Mouse (Mus musculus): ENCODE data around the gene Olfr1123. TPM values are rescaled to one million over a fixed set of nuclear protein-coding genes. Genes with fewer than 3 reads are reported as not detected.
"Not testable (repeated sequence)": the region's sequence is repeated elsewhere in the genome, so short reads cannot be mapped to it uniquely, and the experiment has no call there.

The Olfr1123 gene
- total RNA-seq (2021) (not detected), polyA plus RNA-seq (2012; rRNA removed) (not detected in 2 replicates)
- long read RNA-seq = 0 reads

GRCm38 (mm10) chr2:87416335-87416734 lies at the start of gene Olfr1123:
Gene Olfr1123, plus strand, starts transcription at chr2:87416635.
- DNase-seq = no peak

GRCm38 (mm10) chr2:87369595-87369994 lies 46.8 kb upstream of the Olfr1123 start, which contains the start of gene Olfr1121:
Gene Olfr1121, plus strand, starts transcription at chr2:87369895.
- no peak for DNase-seq

- DNase-seq = no peak
Observed at GRCm38 (mm10) chr2:87371726-87372125, 44.7 kb upstream of the Olfr1123 start.

GRCm38 (mm10) chr2:87383935-87384334 lies 32.5 kb upstream of the Olfr1123 start:
- no peak for DNase-seq

- DNase-seq = no peak
Observed at GRCm38 (mm10) chr2:87385549-87385948, 30.9 kb upstream of the Olfr1123 start, which contains the start of gene Olfr1122. Gene Olfr1122, plus strand, starts transcription at chr2:87385849.

- not testable (repeated sequence) for DNase-seq
Observed at GRCm38 (mm10) chr2:87393605-87394004, 22.8 kb upstream of the Olfr1123 start.

GRCm38 (mm10) chr2:87394686-87395085 lies 21.7 kb upstream of the Olfr1123 start:
- not testable (repeated sequence) for DNase-seq

GRCm38 (mm10) chr2:87429975-87430374 lies 13.5 kb downstream of the Olfr1123 start, which contains the start of gene Olfr1124:
Gene Olfr1124, plus strand, starts transcription at chr2:87430275.
- DNase-seq = no peak

- DNase-seq = no peak
Observed at GRCm38 (mm10) chr2:87437731-87438130, 21.3 kb downstream of the Olfr1123 start.

GRCm38 (mm10) chr2:87453662-87454061 lies 37.2 kb downstream of the Olfr1123 start, which contains the start of gene Olfr1126:
Gene Olfr1126, plus strand, starts transcription at chr2:87453962.
- DNase-seq = no peak

- no peak for DNase-seq
Observed at GRCm38 (mm10) chr2:87461769-87462168, 45.3 kb downstream of the Olfr1123 start.

Other genes starting within 250 kb of the Olfr1123 start
- not detected for gene Olfr1112, start 228.8 kb upstream of the Olfr1123 start, total RNA-seq (2021)
- not detected in 2 replicates for gene Olfr1112, start 228.8 kb upstream of the Olfr1123 start, polyA plus RNA-seq (2012; rRNA removed)
- gene Olfr1113, start 207.7 kb upstream of the Olfr1123 start, total RNA-seq (2021) = not detected
- gene Olfr1113, start 207.7 kb upstream of the Olfr1123 start, polyA plus RNA-seq (2012; rRNA removed) = not detected in 2 replicates
- not detected for gene Olfr1115, start 168.6 kb upstream of the Olfr1123 start, total RNA-seq (2021)
- gene Olfr1115, start 168.6 kb upstream of the Olfr1123 start, polyA plus RNA-seq (2012; rRNA removed) = not detected in 2 replicates
- not detected for gene Olfr1116, start 149.1 kb upstream of the Olfr1123 start, total RNA-seq (2021)
- not detected in 2 replicates for gene Olfr1116, start 149.1 kb upstream of the Olfr1123 start, polyA plus RNA-seq (2012; rRNA removed)
- not detected for gene Olfr1118, start 109.1 kb upstream of the Olfr1123 start, total RNA-seq (2021)
- gene Olfr1118, start 109.1 kb upstream of the Olfr1123 start, polyA plus RNA-seq (2012; rRNA removed) = not detected in 2 replicates
- gene Olfr1120, start 61.8 kb upstream of the Olfr1123 start, total RNA-seq (2021) = not detected
- gene Olfr1120, start 61.8 kb upstream of the Olfr1123 start, polyA plus RNA-seq (2012; rRNA removed) = not detected in 2 replicates
- gene Olfr1121, start 46.7 kb upstream of the Olfr1123 start, total RNA-seq (2021) = not detected
- gene Olfr1121, start 46.7 kb upstream of the Olfr1123 start, polyA plus RNA-seq (2012; rRNA removed) = not detected in 2 replicates
- not detected for gene Olfr1122, start 30.8 kb upstream of the Olfr1123 start, total RNA-seq (2021)
- gene Olfr1122, start 30.8 kb upstream of the Olfr1123 start, polyA plus RNA-seq (2012; rRNA removed) = not detected in 2 replicates
- gene Olfr1124, start 13.6 kb downstream of the Olfr1123 start, total RNA-seq (2021) = not detected
- not detected in 2 replicates for gene Olfr1124, start 13.6 kb downstream of the Olfr1123 start, polyA plus RNA-seq (2012; rRNA removed)
- gene Olfr1126, start 37.3 kb downstream of the Olfr1123 start, total RNA-seq (2021) = not detected
- gene Olfr1126, start 37.3 kb downstream of the Olfr1123 start, polyA plus RNA-seq (2012; rRNA removed) = not detected in 2 replicates
- not detected for gene Pramel7, start 80.5 kb downstream of the Olfr1123 start, total RNA-seq (2021)
- not detected in 2 replicates for gene Pramel7, start 80.5 kb downstream of the Olfr1123 start, polyA plus RNA-seq (2012; rRNA removed)
- not detected for gene Pramel6, start 89.9 kb downstream of the Olfr1123 start, total RNA-seq (2021)
- gene Pramel6, start 89.9 kb downstream of the Olfr1123 start, polyA plus RNA-seq (2012; rRNA removed) = not detected in 2 replicates
- gene Olfr153, start 115.2 kb downstream of the Olfr1123 start, total RNA-seq (2021) = not detected
- gene Olfr153, start 115.2 kb downstream of the Olfr1123 start, polyA plus RNA-seq (2012; rRNA removed) = not detected in 2 replicates
- not detected for gene Olfr1128, start 128.9 kb downstream of the Olfr1123 start, total RNA-seq (2021)
- gene Olfr1128, start 128.9 kb downstream of the Olfr1123 start, polyA plus RNA-seq (2012; rRNA removed) = not detected in 2 replicates
- gene Olfr1129, start 157.3 kb downstream of the Olfr1123 start, total RNA-seq (2021) = not detected
- not detected in 2 replicates for gene Olfr1129, start 157.3 kb downstream of the Olfr1123 start, polyA plus RNA-seq (2012; rRNA removed)
- not detected for gene Olfr1130, start 189.6 kb downstream of the Olfr1123 start, total RNA-seq (2021)
- gene Olfr1130, start 189.6 kb downstream of the Olfr1123 start, polyA plus RNA-seq (2012; rRNA removed) = not detected in 2 replicates
- gene Olfr1131, start 210.5 kb downstream of the Olfr1123 start, total RNA-seq (2021) = not detected
- not detected in 2 replicates for gene Olfr1131, start 210.5 kb downstream of the Olfr1123 start, polyA plus RNA-seq (2012; rRNA removed)
- not detected for gene Olfr1132, start 220.9 kb downstream of the Olfr1123 start, total RNA-seq (2021)
- gene Olfr1132, start 220.9 kb downstream of the Olfr1123 start, polyA plus RNA-seq (2012; rRNA removed) = not detected in 2 replicates
- not detected for gene Olfr1133, start 230.7 kb downstream of the Olfr1123 start, total RNA-seq (2021)
- gene Olfr1133, start 230.7 kb downstream of the Olfr1123 start, polyA plus RNA-seq (2012; rRNA removed) = not detected in 2 replicates
- not detected for gene Olfr1134, start 241.8 kb downstream of the Olfr1123 start, total RNA-seq (2021)
- gene Olfr1134, start 241.8 kb downstream of the Olfr1123 start, polyA plus RNA-seq (2012; rRNA removed) = not detected in 2 replicates

All from adrenal gland, adult 2 months (tissue).